Mouse (Mus musculus) forebrain, embryonic 11.5 days (tissue): ENCODE data around the gene Zrsr1. TPM values are rescaled to one million over a fixed set of nuclear protein-coding genes. Genes with fewer than 3 reads are reported as not detected.

Experiments
- ATAC-seq: fragments of 200-750 bp; cut with Nextera tagmentation; replicated peaks from 2 replicates; pipeline ENCODE4 v1.8.0; 2017; ENCODE audit warnings: moderate TSS enrichment; ENCODE audit not compliant: low FRiP score
- DNase-seq: peaks from one replicate; pipeline ENCODE4 v3.0.0-alpha.2; 2017; ENCODE audit warnings: low spot score
- H3K27ac ChIP-seq: fragments of 300-500 bp; sonication (generic); 2 replicates; pipeline ENCODE4 v1.5.1; 2014; ENCODE audit warnings: low read depth, low read length
- H3K27me3 ChIP-seq: fragments of 300-500 bp; sonication (generic); 2 replicates; pipeline ENCODE4 v1.6.1; 2014; ENCODE audit warnings: mild to moderate bottlenecking, low read length, mixed read lengths; ENCODE audit not compliant: control insufficient read depth, insufficient read depth
- H3K36me3 ChIP-seq: fragments of 300-500 bp; sonication (generic); 2 replicates; pipeline ENCODE4 v1.6.1; 2014; ENCODE audit warnings: mild to moderate bottlenecking, low read length, moderate library complexity, mixed read lengths; ENCODE audit not compliant: control insufficient read depth, insufficient read depth
- H3K4me1 ChIP-seq: fragments of 300-500 bp; sonication (generic); replicated peaks from 2 replicates; pipeline ENCODE4 v1.6.1; 2014; ENCODE audit warnings: low read length, mixed read lengths; ENCODE audit not compliant: control insufficient read depth, insufficient read depth
- H3K4me2 ChIP-seq: fragments of 300-500 bp; sonication (generic); 2 replicates; pipeline ENCODE4 v1.6.1; 2014; ENCODE audit warnings: low read depth, mild to moderate bottlenecking, low read length, moderate library complexity, mixed read lengths; ENCODE audit not compliant: severe bottlenecking
- H3K4me3 ChIP-seq: fragments of 300-500 bp; sonication (generic); 2 replicates; pipeline ENCODE4 v1.5.1; 2014; ENCODE audit warnings: low read depth, low read length
- H3K9ac ChIP-seq: fragments of 300-500 bp; sonication (generic); 2 replicates; pipeline ENCODE4 v1.6.1; 2014; ENCODE audit warnings: low read length
- H3K9me3 ChIP-seq: fragments of 300-500 bp; sonication (generic); 2 replicates; pipeline ENCODE4 v1.6.1; 2016; ENCODE audit warnings: low read length, mixed read lengths; ENCODE audit not compliant: control insufficient read depth
- WGBS: fragments of 180-500 bp; shearing (Covaris S2); extraction: QIAGEN DNeasy Blood & Tissue Kit; methylation state at CpG from one replicate; pipeline ENCODE4 v1.1.7; 2014; 5-methylcytosine and 5-hydroxymethylcytosine counted together
- polyA plus RNA-seq: library from polyadenylated mRNA; unstranded; fragments of >200 nt; fragmentation: Nextera tagmentation; extraction: Ambion mirVana; gene quantifications from 2 replicates; pipeline ENCODE4 v1.2.1, GENCODE M21; 2014

Zrsr1 gene
- polyA plus RNA-seq, 1 experiment from 2014 or later, result 3.7 TPM

GRCm38 (mm10) chr11:22937716-22938316 lies 34.0 kb upstream of the Zrsr1 start:
- 95% methylated on average over 4 of the region's 4 CpGs for WGBS
- DNase-seq (no peak), ATAC-seq (no peak)
- Histone ChIP-seq H3K4me2 (no peak overlapping the region), H3K9me3 (no peaks in the 10 kb centered on the region), H3K36me3 (no peaks in the 10 kb centered on the region), H3K27ac (no peak overlapping the region), H3K9ac (no peak overlapping the region), H3K4me3 (no peak overlapping the region), H3K4me1 (no peaks in the 10 kb centered on the region), H3K27me3 (no peaks in the 10 kb centered on the region)

GRCm38 (mm10) chr11:22938983-22939382 lies 32.8 kb upstream of the Zrsr1 start:
- no peaks in the 10 kb centered on the region for H3K9me3 ChIP-seq
- H3K9ac ChIP-seq, result no peak overlapping the region
- H3K27ac ChIP-seq, result no peak overlapping the region
- no peaks in the 10 kb centered on the region for H3K36me3 ChIP-seq
- no peak for ATAC-seq
- no peaks in the 10 kb centered on the region for H3K27me3 ChIP-seq
- no peak overlapping the region for H3K4me3 ChIP-seq
- no peak overlapping the region for H3K4me2 ChIP-seq
- 89% methylated on average over 2 of the region's 2 CpGs for WGBS
- no peaks in the 10 kb centered on the region for H3K4me1 ChIP-seq
- no peak for DNase-seq

- Histone ChIP-seq H3K36me3 (no peaks in the 10 kb centered on the region), H3K9me3 (no peaks in the 10 kb centered on the region), H3K27ac (no peak overlapping the region), H3K9ac (no peak overlapping the region), H3K4me2 (no peak overlapping the region), H3K27me3 (no peaks in the 10 kb centered on the region), H3K4me3 (no peak overlapping the region), H3K4me1 (no peaks in the 10 kb centered on the region)
- WGBS, result 86% methylated on average over 1 of the region's 1 CpGs
- DNase-seq (no peak), ATAC-seq (no peak)
These were observed 22.7 kb upstream of the Zrsr1 start for GRCm38 (mm10) chr11:22949101-22949500.

GRCm38 (mm10) chr11:22950131-22950530 lies 21.7 kb upstream of the Zrsr1 start:
- Histone ChIP-seq H3K27me3 (no peaks in the 10 kb centered on the region), H3K9me3 (no peaks in the 10 kb centered on the region), H3K4me2 (no peak overlapping the region), H3K36me3 (no peaks in the 10 kb centered on the region), H3K9ac (no peak overlapping the region), H3K27ac (no peak overlapping the region), H3K4me1 (no peaks in the 10 kb centered on the region), H3K4me3 (no peak overlapping the region)
- 90% methylated on average over 6 of the region's 6 CpGs for WGBS
- DNase-seq, result no peak
- no peak for ATAC-seq

- no peaks in the 10 kb centered on the region for H3K36me3 ChIP-seq
- H3K9ac ChIP-seq, result no peak overlapping the region
- 92% methylated on average over 7 of the region's 7 CpGs for WGBS
- no peak overlapping the region for H3K4me3 ChIP-seq
- H3K4me2 ChIP-seq, result no peak overlapping the region
- DNase-seq (no peak), ATAC-seq (no peak)
- H3K27ac ChIP-seq, result no peak overlapping the region
- H3K9me3 ChIP-seq, result no peaks in the 10 kb centered on the region
- H3K27me3 ChIP-seq, result no peaks in the 10 kb centered on the region
- no peaks in the 10 kb centered on the region for H3K4me1 ChIP-seq
These were observed 19.1 kb upstream of the Zrsr1 start for GRCm38 (mm10) chr11:22952668-22953067.

- DNase-seq, result no peak
These were observed 15.5 kb upstream of the Zrsr1 start for GRCm38 (mm10) chr11:22956346-22956745.

GRCm38 (mm10) chr11:22956830-22957229 lies 15.0 kb upstream of the Zrsr1 start:
- DNase-seq (peak; percentile 56), ATAC-seq (0 out of 2 replicates have a peak, but pooled peaks have one; percentile 39)
- WGBS, result 69% methylated on average over 4 of the region's 4 CpGs
- Histone ChIP-seq H3K9me3 (no peaks in the 10 kb centered on the region), H3K27ac (no peak overlapping the region), H3K4me3 (no peak overlapping the region), H3K27me3 (no peaks in the 10 kb centered on the region), H3K9ac (no peak overlapping the region), H3K4me1 (no peaks in the 10 kb centered on the region), H3K4me2 (no peak overlapping the region), H3K36me3 (no peaks in the 10 kb centered on the region)

More at GRCm38 (mm10) chr11:22956346-22956745, 15.5 kb upstream of the Zrsr1 start:
- no peaks in the 10 kb centered on the region for H3K9me3 ChIP-seq
- no peak overlapping the region for H3K9ac ChIP-seq
- H3K27me3 ChIP-seq, result no peaks in the 10 kb centered on the region
- 96% methylated on average over 6 of the region's 6 CpGs for WGBS
- H3K4me1 ChIP-seq, result no peaks in the 10 kb centered on the region
- H3K36me3 ChIP-seq, result no peaks in the 10 kb centered on the region
- H3K27ac ChIP-seq, result no peak overlapping the region
- ATAC-seq, result no peak
- no peak overlapping the region for H3K4me3 ChIP-seq
- H3K4me2 ChIP-seq, result no peak overlapping the region

GRCm38 (mm10) chr11:22957791-22958374 lies 13.9 kb upstream of the Zrsr1 start:
- Histone ChIP-seq H3K27me3 (no peaks in the 10 kb centered on the region), H3K4me2 (no peak overlapping the region), H3K4me3 (no peak overlapping the region), H3K9ac (no peak overlapping the region), H3K36me3 (no peaks in the 10 kb centered on the region), H3K27ac (no peak overlapping the region), H3K4me1 (no peaks in the 10 kb centered on the region), H3K9me3 (no peaks in the 10 kb centered on the region)
- 91% methylated on average over 4 of the region's 4 CpGs for WGBS
- ATAC-seq, result no peak
- DNase-seq, result no peak

- H3K9ac ChIP-seq, result no peak overlapping the region
- H3K4me2 ChIP-seq, result no peak overlapping the region
- ATAC-seq, result no peak
- no peaks in the 10 kb centered on the region for H3K36me3 ChIP-seq
- no peak overlapping the region for H3K4me3 ChIP-seq
- H3K9me3 ChIP-seq, result peaks cover 2% of the 10 kb centered on the region; the same call in 1 of the 2 replicates
- DNase-seq, result no peak
- no peak overlapping the region for H3K27ac ChIP-seq
- no peaks in the 10 kb centered on the region for H3K27me3 ChIP-seq
- H3K4me1 ChIP-seq, result no peaks in the 10 kb centered on the region
- WGBS, result 87% methylated on average over 1 of the region's 1 CpGs
These were observed 9.7 kb upstream of the Zrsr1 start for GRCm38 (mm10) chr11:22962101-22962500.
